Mouse (Mus musculus): ENCODE data around the gene Vmn2r13. TPM values are rescaled to one million over a fixed set of nuclear protein-coding genes. Genes with fewer than 3 reads are reported as not detected.
"Not testable (repeated sequence)": the region's sequence is repeated elsewhere in the genome, so short reads cannot be mapped to it uniquely, and the experiment has no call there.

The Vmn2r13 gene
- polyA plus RNA-seq (2015; fragmentation: Nextera tagmentation; extraction: Ambion mirVana): not detected in 2 replicates

- H3K4me1 ChIP-seq (replicated peaks); ATAC-seq; H3K27ac ChIP-seq; H3K4me2 ChIP-seq (replicated peaks); H3K9ac ChIP-seq (replicated peaks); H3K36me3 ChIP-seq; H3K27me3 ChIP-seq; H3K4me3 ChIP-seq (replicated peaks): not testable (repeated sequence)
- H3K9me3 ChIP-seq: peaks cover 21% of the 10 kb centered on the region
- WGBS: 58% methylated on average over 2 of the region's 2 CpGs
These were observed at the start of gene Vmn2r13 for GRCm38 (mm10) chr5:109192099-109192498. Vmn2r13 (minus strand) TSS chr5:109192199.

- H3K9ac ChIP-seq (replicated peaks): no peak within 1 kb of the TSS
- H3K27me3 ChIP-seq: no peaks in the 10 kb centered on the region
- H3K36me3 ChIP-seq: no peaks in the 10 kb centered on the region
- no peak within 1 kb of the TSS for H3K27ac ChIP-seq
- H3K4me3 ChIP-seq (replicated peaks): no peak within 1 kb of the TSS
- 73% methylated on average over 3 of the region's 3 CpGs for WGBS
- H3K4me2 ChIP-seq (replicated peaks): no peak within 1 kb of the TSS
- ATAC-seq: no peak
- H3K9me3 ChIP-seq: 0 out of 2 replicates have a peak, but pooled peaks cover 10% of the 10 kb centered on the region
- no peaks in the 10 kb centered on the region for H3K4me1 ChIP-seq (replicated peaks)
These were observed 32.6 kb upstream of the Vmn2r13 start, which contains the start of gene Vmn2r14 for GRCm38 (mm10) chr5:109224608-109225007. Vmn2r14 (minus strand) TSS chr5:109224708.

- H3K4me2 ChIP-seq (replicated peaks); H3K27ac ChIP-seq; H3K4me1 ChIP-seq (replicated peaks); H3K27me3 ChIP-seq; H3K36me3 ChIP-seq; ATAC-seq; H3K4me3 ChIP-seq (replicated peaks); H3K9ac ChIP-seq (replicated peaks): not testable (repeated sequence)
- 81% methylated on average over 4 of the region's 4 CpGs for WGBS
- H3K9me3 ChIP-seq: peaks cover 12% of the 10 kb centered on the region
These were observed 25.1 kb downstream of the Vmn2r13 start for GRCm38 (mm10) chr5:109166851-109167250.

- H3K27me3 ChIP-seq: no peaks in the 10 kb centered on the region
- H3K36me3 ChIP-seq: no peaks in the 10 kb centered on the region
- H3K4me2 ChIP-seq (replicated peaks): no peak overlapping the region
- peaks cover 9% of the 10 kb centered on the region; the same call in 1 of the 2 replicates for H3K9me3 ChIP-seq
- no peak overlapping the region for H3K27ac ChIP-seq
- H3K4me1 ChIP-seq (replicated peaks): no peaks in the 10 kb centered on the region
- ATAC-seq: no peak
- WGBS: 85% methylated on average over 5 of the region's 5 CpGs
- no peak overlapping the region for H3K4me3 ChIP-seq (replicated peaks)
- H3K9ac ChIP-seq (replicated peaks): no peak overlapping the region
These were observed 31.9 kb downstream of the Vmn2r13 start for GRCm38 (mm10) chr5:109160121-109160520.

GRCm38 (mm10) chr5:109159576-109159975 lies 32.4 kb downstream of the Vmn2r13 start:
- H3K9ac ChIP-seq (replicated peaks); H3K36me3 ChIP-seq; H3K27me3 ChIP-seq; H3K4me3 ChIP-seq (replicated peaks); ATAC-seq; H3K4me1 ChIP-seq (replicated peaks); H3K27ac ChIP-seq; H3K9me3 ChIP-seq; H3K4me2 ChIP-seq (replicated peaks): not testable (repeated sequence)
- WGBS: 63% methylated on average over 1 of the region's 1 CpGs

GRCm38 (mm10) chr5:109158488-109159485 lies 33.2 kb downstream of the Vmn2r13 start:
- not testable (repeated sequence) for H3K4me3 ChIP-seq (replicated peaks); H3K27ac ChIP-seq; H3K36me3 ChIP-seq; H3K27me3 ChIP-seq; ATAC-seq; H3K4me2 ChIP-seq (replicated peaks); H3K4me1 ChIP-seq (replicated peaks); H3K9ac ChIP-seq (replicated peaks)
- WGBS: 80% methylated on average over 14 of the region's 14 CpGs
- peaks cover 13% of the 10 kb centered on the region; the same call in 1 of the 2 replicates for H3K9me3 ChIP-seq

GRCm38 (mm10) chr5:109139546-109139945 lies 52.5 kb downstream of the Vmn2r13 start:
- Histone ChIP-seq H3K27me3 (no peaks in the 10 kb centered on the region), H3K9me3 (peaks cover 8% of the 10 kb centered on the region; the same call in 1 of the 2 replicates), H3K27ac (no peak overlapping the region), H3K4me1 (replicated peaks) (no peaks in the 10 kb centered on the region), H3K36me3 (no peaks in the 10 kb centered on the region), H3K4me2 (replicated peaks) (no peak overlapping the region), H3K4me3 (replicated peaks) (no peak overlapping the region), H3K9ac (replicated peaks) (no peak overlapping the region)
- 83% methylated on average over 2 of the region's 2 CpGs for WGBS
- ATAC-seq: no peak

- Histone ChIP-seq H3K4me2 (replicated peaks) (no peak overlapping the region), H3K4me3 (replicated peaks) (no peak overlapping the region), H3K27ac (no peak overlapping the region), H3K36me3 (no peaks in the 10 kb centered on the region), H3K4me1 (replicated peaks) (no peaks in the 10 kb centered on the region), H3K27me3 (no peaks in the 10 kb centered on the region), H3K9ac (replicated peaks) (no peak overlapping the region), H3K9me3 (peaks cover 17% of the 10 kb centered on the region; the same call in 1 of the 2 replicates)
- ATAC-seq: no peak
- 87% methylated on average over 2 of the region's 2 CpGs for WGBS
These were observed 55.3 kb downstream of the Vmn2r13 start for GRCm38 (mm10) chr5:109136731-109137130.

Other genes starting within 250 kb of the Vmn2r13 start
- gene Vmn2r10, start 185.7 kb downstream of the Vmn2r13 start, polyA plus RNA-seq (2015; fragmentation: Nextera tagmentation; extraction: Ambion mirVana): not detected in 2 replicates
- gene Vmn2r11, start 132.6 kb downstream of the Vmn2r13 start, polyA plus RNA-seq (2015; fragmentation: Nextera tagmentation; extraction: Ambion mirVana): not detected in 2 replicates
- not detected in 2 replicates for gene Vmn2r12, start 94.2 kb downstream of the Vmn2r13 start, polyA plus RNA-seq (2015; fragmentation: Nextera tagmentation; extraction: Ambion mirVana)
- not detected in 2 replicates for gene Vmn2r14, start 32.5 kb upstream of the Vmn2r13 start, polyA plus RNA-seq (2015; fragmentation: Nextera tagmentation; extraction: Ambion mirVana)
- not detected in 2 replicates for gene Vmn2r15, start 105.4 kb upstream of the Vmn2r13 start, polyA plus RNA-seq (2015; fragmentation: Nextera tagmentation; extraction: Ambion mirVana)
- not detected in 2 replicates for gene Vmn2r16, start 138.0 kb upstream of the Vmn2r13 start, polyA plus RNA-seq (2015; fragmentation: Nextera tagmentation; extraction: Ambion mirVana)
- gene Vmn2r17, start 227.5 kb upstream of the Vmn2r13 start, polyA plus RNA-seq (2015; fragmentation: Nextera tagmentation; extraction: Ambion mirVana): not detected in 2 replicates